In genomic region chr13:85288843-85289713, GRCm38 (mm10) we compare ENCODE assay signal across 1 mouse cellular context.
TF ChIP-seq lines count a peak whose summit lies in the region.

Gene Rasa1, minus strand, starts transcription at chr13:85289130.

TF ChIP-seq in MEL, 35 proteins besides CTCF, POLR2A, EP300 and RAD21 (continued from another document):
- TF ChIP-seq BHLHE40 (IDR thresholded peaks at IDR 0.05; ENCODE audit: borderline replicate concordance, low read depth, low read length) (no peak; the same call in 1 of the 2 replicates), MEF2A (IDR thresholded peaks at IDR 0.05; ENCODE audit: extremely low read depth, insufficient replicate concordance, low read depth, low read length, poor library complexity, severe bottlenecking) (no peak), USF1 (IDR thresholded peaks at IDR 0.05; ENCODE audit: low read depth, low read length) (no peak), NELFE (IDR thresholded peaks at IDR 0.05; ENCODE audit: low read depth, low read length) (peak; percentile 53)
TF ChIP-seq in MEL: peak in this region for 9.
